Mouse (Mus musculus): ENCODE data around the gene Tirap. TPM values are rescaled to one million over a fixed set of nuclear protein-coding genes. Genes with fewer than 3 reads are reported as not detected.
"Not testable (repeated sequence)": the region's sequence is repeated elsewhere in the genome, so short reads cannot be mapped to it uniquely, and the experiment has no call there.

Tirap gene
- total RNA-seq, 2 experiments from 2014 or later = 14.7 to 20.4 TPM

GRCm38 (mm10) chr9:35147261-35147660 lies 52.8 kb downstream of the Tirap start:
- not testable (repeated sequence) for DNase-seq

GRCm38 (mm10) chr9:35145829-35146228 lies 54.3 kb downstream of the Tirap start:
- DNase-seq = no peak

GRCm38 (mm10) chr9:35145118-35145517 lies 55.0 kb downstream of the Tirap start:
- no peak for DNase-seq

GRCm38 (mm10) chr9:35142221-35142620 lies 57.9 kb downstream of the Tirap start:
- no peak for DNase-seq

- DNase-seq = no peak
These were observed 60.8 kb downstream of the Tirap start for GRCm38 (mm10) chr9:35139231-35139744.

- DNase-seq = no peak
These were observed 62.1 kb downstream of the Tirap start for GRCm38 (mm10) chr9:35138029-35138428.

- no peak for DNase-seq
These were observed 64.5 kb downstream of the Tirap start for GRCm38 (mm10) chr9:35135575-35135974.

Other genes starting within 250 kb of the Tirap start
- 1 to 10 TPM; 4.4 to 5.3 TPM for gene St3gal4, start 81.0 kb downstream of the Tirap start, total RNA-seq (2021)
- 1 to 10 TPM; 5.9 to 6.7 TPM for gene Dcps, start 24.2 kb downstream of the Tirap start, total RNA-seq (2021)
- 100 to 1,000 TPM; 156 to 190 TPM for gene Srpr, start 116 bp downstream of the Tirap start, total RNA-seq (2021)
- gene Foxred1, start 10.8 kb upstream of the Tirap start, total RNA-seq (2021) = 10 to 100 TPM; 21.5 to 22.1 TPM
- gene Fam118b, start 67.5 kb upstream of the Tirap start, total RNA-seq (2021) = 10 to 100 TPM; 15.9 to 21.7 TPM
- gene Rpusd4, start 67.6 kb upstream of the Tirap start, total RNA-seq (2021) = 1 to 10 TPM; 6.0 to 6.4 TPM
- gene Cdon, start 220.8 kb upstream of the Tirap start, total RNA-seq (2021) = 10 to 100 TPM; 13.5 to 16.7 TPM

Measured in gastrocnemius, postnatal 25 days (tissue).